Comparison of ENCODE assay signal across 8 mouse cellular contexts in the genomic region with DNA sequence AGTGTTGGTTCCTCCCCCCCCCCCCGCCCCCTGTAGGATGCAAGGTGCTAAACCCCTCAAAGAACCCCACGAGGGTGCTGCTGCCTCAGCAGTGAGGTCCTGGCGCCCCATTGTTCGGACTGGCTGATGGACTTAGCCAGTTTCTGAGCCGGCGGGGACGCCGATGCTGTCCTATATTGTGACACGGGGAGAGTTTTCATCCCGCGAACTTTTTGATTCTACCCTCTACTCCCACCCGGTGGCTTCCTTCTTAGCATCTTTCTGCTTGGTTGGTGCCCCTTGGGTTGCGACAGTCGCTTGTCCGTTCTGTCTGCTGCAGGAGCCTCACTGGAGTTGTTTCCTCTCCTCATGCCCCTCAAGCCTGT. TPM values are rescaled to one million over a fixed set of nuclear protein-coding genes. Genes with fewer than 3 reads are reported as not detected.
DNase-seq lines count a peak whose midpoint lies in the region; ATAC-seq and TF ChIP-seq lines count a peak whose summit lies in the region.

No protein-coding gene starts in this region.

- no peaks in the 10 kb centered on the region for H3K36me3 ChIP-seq in forebrain, embryonic 14.5 days (ENCODE audit: control insufficient read depth, insufficient read depth, low read length)
- no peaks in the 10 kb centered on the region for H3K36me3 ChIP-seq in kidney, embryonic 15.5 days
- H3K36me3 ChIP-seq in liver, embryonic 15.5 days (replicated peaks): no peaks in the 10 kb centered on the region
- H3K36me3 ChIP-seq in neural tube, embryonic 12.5 days: no peaks in the 10 kb centered on the region

- under 1% methylated on average over 15 of the region's 15 CpGs for WGBS in forebrain, embryonic 14.5 days
- under 1% methylated on average over 15 of the region's 15 CpGs for WGBS in kidney, embryonic 15.5 days
- under 1% methylated on average over 15 of the region's 15 CpGs for WGBS in liver, embryonic 15.5 days (ENCODE audit: insufficient replicate concordance)
- WGBS in neural tube, embryonic 12.5 days: under 1% methylated on average over 15 of the region's 15 CpGs

- H3K4me3 ChIP-seq in gastrocnemius, adult 2 months: peak overlapping the region; percentile 88
- peak overlapping the region; percentile 86 for H3K4me3 ChIP-seq in forebrain, embryonic 14.5 days (ENCODE audit: low read depth, low read length)
- H3K4me3 ChIP-seq in kidney, embryonic 15.5 days (replicated peaks): peak overlapping the region; percentile 86
- H3K4me3 ChIP-seq in liver, embryonic 15.5 days (replicated peaks): peak overlapping the region; percentile 64
- H3K4me3 ChIP-seq in neural tube, embryonic 12.5 days: peak overlapping the region; percentile 93

- intact Hi-C loops in gastrocnemius, adult 2 months (cut with DNase I): no loop called here

- peak overlapping the region; percentile 93 for H3K9ac ChIP-seq in forebrain, embryonic 14.5 days (ENCODE audit: low read length)
- peak overlapping the region; percentile 80 for H3K9ac ChIP-seq in kidney, embryonic 15.5 days
- H3K9ac ChIP-seq in liver, embryonic 15.5 days: peak overlapping the region; percentile 47; the same call in 1 of the 2 replicates
- peak overlapping the region; percentile 95 for H3K9ac ChIP-seq in neural tube, embryonic 12.5 days

- H3K27ac ChIP-seq in gastrocnemius, adult 2 months: no peak overlapping the region
- peak overlapping the region; percentile 99 for H3K27ac ChIP-seq in forebrain, embryonic 14.5 days (ENCODE audit: low read depth, low read length)
- peak overlapping the region; percentile 93 for H3K27ac ChIP-seq in kidney, embryonic 15.5 days
- H3K27ac ChIP-seq in liver, embryonic 15.5 days (replicated peaks): no peak overlapping the region
- peak overlapping the region; percentile 94 for H3K27ac ChIP-seq in neural tube, embryonic 12.5 days

- no peak for DNase-seq in gastrocnemius, adult 2 months
- no peak for DNase-seq in gastrocnemius, adult 18-20 months (ENCODE audit: low spot score)
- DNase-seq in adrenal gland, postnatal 25 days: peak; percentile 42
- peak; percentile 79 for DNase-seq in forebrain, embryonic 14.5 days (ENCODE audit: low spot score)
- no peak for DNase-seq in yolk sac, embryonic 10.5 days (ENCODE audit: low spot score)

- TF ChIP-seq CTCF in gastrocnemius, adult 2 months (IDR thresholded peaks at IDR 0.05): no peak

- H3K27me3 ChIP-seq in forebrain, embryonic 14.5 days (replicated peaks; ENCODE audit: control insufficient read depth, insufficient read depth, low read length): no peaks in the 10 kb centered on the region
- peaks cover 25% of the 10 kb centered on the region for H3K27me3 ChIP-seq in kidney, embryonic 15.5 days
- peaks cover 74% of the 10 kb centered on the region for H3K27me3 ChIP-seq in liver, embryonic 15.5 days
- H3K27me3 ChIP-seq in neural tube, embryonic 12.5 days (replicated peaks): no peaks in the 10 kb centered on the region

- H3K4me1 ChIP-seq in forebrain, embryonic 14.5 days (ENCODE audit: control insufficient read depth, insufficient read depth, low read length): peaks cover 4% of the 10 kb centered on the region; the same call in 1 of the 2 replicates
- peaks cover 17% of the 10 kb centered on the region for H3K4me1 ChIP-seq in kidney, embryonic 15.5 days
- H3K4me1 ChIP-seq in liver, embryonic 15.5 days (replicated peaks): peaks cover 14% of the 10 kb centered on the region
- no peaks in the 10 kb centered on the region; the same call in 1 of the 2 replicates for H3K4me1 ChIP-seq in neural tube, embryonic 12.5 days

- no peaks in the 10 kb centered on the region for H3K9me3 ChIP-seq in forebrain, embryonic 14.5 days (replicated peaks; ENCODE audit: control insufficient read depth, low read length)
- no peaks in the 10 kb centered on the region for H3K9me3 ChIP-seq in kidney, embryonic 15.5 days (replicated peaks)
- H3K9me3 ChIP-seq in liver, embryonic 15.5 days (replicated peaks): no peaks in the 10 kb centered on the region
- no peaks in the 10 kb centered on the region for H3K9me3 ChIP-seq in neural tube, embryonic 12.5 days

- peak; percentile 59 for ATAC-seq in forebrain, embryonic 14.5 days
- ATAC-seq in kidney, embryonic 15.5 days (replicated peaks; ENCODE audit: low FRiP score): peak; percentile 70
- no peak for ATAC-seq in liver, embryonic 15.5 days (ENCODE audit: insufficient read depth)
- peak; percentile 83 for ATAC-seq in neural tube, embryonic 12.5 days (ENCODE audit: low FRiP score, low read depth)

- peak overlapping the region; percentile 69 for H3K4me2 ChIP-seq in forebrain, embryonic 14.5 days (ENCODE audit: low read length)
- H3K4me2 ChIP-seq in kidney, embryonic 15.5 days: peak overlapping the region; percentile 95
- H3K4me2 ChIP-seq in liver, embryonic 15.5 days: peak overlapping the region; percentile 86
- peak overlapping the region; percentile 74 for H3K4me2 ChIP-seq in neural tube, embryonic 12.5 days (replicated peaks)

RNA-seq across cellular contexts. Expression of a gene that starts 0.6 kb away (rescaled TPM):
- total RNA-seq in gastrocnemius, adult 2 months (2021): under 1 TPM in 1 of 2 experiments, not detected in 1; 0.14 TPM
- under 1 TPM; 0.07 to 0.19 TPM for total RNA-seq in gastrocnemius, adult 18-20 months (2021)
- 5.0 and 5.1 TPM in 2 replicates for total RNA-seq in adrenal gland, postnatal 25 days (2021)
- 8.5 and 11.1 TPM in 2 replicates for polyA plus RNA-seq in forebrain, embryonic 14.5 days (2014; fragmentation: Nextera tagmentation; extraction: Ambion mirVana)
- polyA plus RNA-seq in kidney, embryonic 15.5 days (2015; fragmentation: Nextera tagmentation; extraction: Ambion mirVana): 1.7 TPM in 2 replicates
- 0.02 and 0.05 TPM in 2 replicates for polyA plus RNA-seq in liver, embryonic 15.5 days (2015; fragmentation: Nextera tagmentation; extraction: Ambion mirVana)
- 10.2 and 10.4 TPM in 2 replicates for polyA plus RNA-seq in neural tube, embryonic 12.5 days (2016; fragmentation: Nextera tagmentation; extraction: Ambion mirVana)

RNA-seq across cellular contexts. Expression of a gene that starts 55.1 kb away (rescaled TPM):
- total RNA-seq in gastrocnemius, adult 2 months (2021): 1 to 10 TPM; 1.5 to 1.9 TPM
- total RNA-seq in gastrocnemius, adult 18-20 months (2021): 1 to 10 TPM; 1.1 to 1.6 TPM
- 2.7 and 3.6 TPM in 2 replicates for total RNA-seq in adrenal gland, postnatal 25 days (2021)
- 0.77 and 0.78 TPM in 2 replicates for polyA plus RNA-seq in forebrain, embryonic 14.5 days (2014; fragmentation: Nextera tagmentation; extraction: Ambion mirVana)
- polyA plus RNA-seq in kidney, embryonic 15.5 days (2015; fragmentation: Nextera tagmentation; extraction: Ambion mirVana): 1.1 and 1.6 TPM in 2 replicates
- polyA plus RNA-seq in liver, embryonic 15.5 days (2015; fragmentation: Nextera tagmentation; extraction: Ambion mirVana): 0.18 and 0.30 TPM in 2 replicates
- polyA plus RNA-seq in neural tube, embryonic 12.5 days (2016; fragmentation: Nextera tagmentation; extraction: Ambion mirVana): 1.3 and 1.6 TPM in 2 replicates

Comparison
In these comparisons a context has a peak if more than half of its experiments do, and no peak if none do; other contexts are left out.
1. DNase-seq: peak in adrenal gland, postnatal 25 days (single experiment) and forebrain, embryonic 14.5 days (single experiment); none in gastrocnemius, adult 2 months (single experiment), gastrocnemius, adult 18-20 months (single experiment) and yolk sac, embryonic 10.5 days (single experiment).
2. H3K27ac ChIP-seq: peak in forebrain, embryonic 14.5 days (single experiment), kidney, embryonic 15.5 days (single experiment) and neural tube, embryonic 12.5 days (single experiment); none in gastrocnemius, adult 2 months (single experiment) and liver, embryonic 15.5 days (single experiment).
3. Peak in every context shown above with its lines, with median percentiles within 50 percentile points of each other: H3K4me3 ChIP-seq, H3K4me2 ChIP-seq and H3K9ac ChIP-seq.